Mouse (Mus musculus) G1E (cell line): ENCODE data around the gene Depdc1b.

Experiments used
- CTCF ChIP-seq: IDR thresholded peaks from 2 replicates; pipeline ENCODE4 v1.5.1; 2012; ENCODE audit warnings: low read depth, low read length, inconsistent platforms, mixed read lengths
- GATA1 ChIP-seq: IDR thresholded peaks from 2 replicates; pipeline ENCODE4 v1.6.1; 2012; ENCODE audit warnings: borderline replicate concordance, low read length, inconsistent platforms, mixed read lengths
- POLR2AphosphoS5 ChIP-seq: IDR thresholded peaks from 2 replicates; pipeline ENCODE4 v1.6.1; 2012; ENCODE audit warnings: low read depth, low read length, inconsistent platforms; ENCODE audit not compliant: insufficient replicate concordance
- TAL1 ChIP-seq: conservative IDR thresholded peaks from 2 replicates; pipeline ENCODE4 v1.6.1; 2012; ENCODE audit warnings: low read depth, low read length, inconsistent platforms, mixed read lengths

- TF ChIP-seq CTCF (no peak), TAL1 (no peak), GATA1 (no peak), POLR2AphosphoS5 (no peak)
Measured at GRCm38 (mm10) chr13:108328406-108329180, 12.5 kb downstream of the Depdc1b start.
